Mouse (Mus musculus) thymus, postnatal 0 days (tissue): ENCODE data around the gene Il16. TPM values are rescaled to one million over a fixed set of nuclear protein-coding genes. Genes with fewer than 3 reads are reported as not detected.
"Not testable (repeated sequence)": the region's sequence is repeated elsewhere in the genome, so short reads cannot be mapped to it uniquely, and the experiment has no call there.

ENCODE experiments used
- DNase-seq: peaks from one replicate; pipeline ENCODE4 v3.0.0-alpha.2; 2015; ENCODE audit warnings: low spot score
- polyA plus RNA-seq: library from polyadenylated mRNA; unstranded; fragments of >200 nt; fragmentation: Nextera tagmentation; extraction: Ambion mirVana; gene quantifications from 2 replicates; pipeline ENCODE4 v1.2.1, GENCODE M21; 2015

Il16 gene
- polyA plus RNA-seq, 1 experiment from 2014 or later: 157 TPM

DNA sequence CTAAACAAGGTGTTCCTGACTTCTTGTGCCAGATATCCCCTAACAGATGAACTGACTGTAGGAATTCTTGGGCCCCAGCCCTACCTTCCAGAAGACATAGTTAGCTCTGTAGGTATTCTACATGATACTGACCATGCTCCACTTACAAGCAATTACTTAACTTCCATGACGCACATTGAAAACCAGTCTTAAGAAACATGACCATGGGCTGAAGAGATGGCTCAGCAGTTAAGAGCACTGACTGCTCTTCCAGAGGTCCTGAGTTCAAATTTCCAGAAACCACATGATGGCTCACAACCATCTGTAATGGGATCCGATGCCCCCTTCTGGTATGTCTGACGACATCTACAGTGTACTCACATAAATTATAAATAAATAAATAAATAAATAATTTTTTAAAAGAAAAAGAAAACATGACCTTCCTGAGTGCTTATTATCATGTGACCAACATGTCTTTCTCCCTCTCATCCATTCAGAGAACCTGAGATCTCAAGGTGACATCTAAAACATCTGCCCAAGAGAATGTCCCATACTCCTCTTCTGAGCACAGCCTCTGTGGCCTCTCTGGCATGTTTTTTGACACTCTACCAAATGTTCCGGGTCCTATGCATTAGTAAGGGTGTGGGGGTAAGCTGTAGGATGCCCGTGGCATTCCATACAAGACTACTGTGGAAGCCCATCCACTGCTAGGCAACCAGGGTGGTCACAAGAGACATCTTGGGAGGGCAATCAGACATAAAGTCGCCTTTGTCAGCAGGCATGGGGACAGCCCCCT, 9.0 kb downstream of the Il16 start:
- DNase-seq: no peak

DNA sequence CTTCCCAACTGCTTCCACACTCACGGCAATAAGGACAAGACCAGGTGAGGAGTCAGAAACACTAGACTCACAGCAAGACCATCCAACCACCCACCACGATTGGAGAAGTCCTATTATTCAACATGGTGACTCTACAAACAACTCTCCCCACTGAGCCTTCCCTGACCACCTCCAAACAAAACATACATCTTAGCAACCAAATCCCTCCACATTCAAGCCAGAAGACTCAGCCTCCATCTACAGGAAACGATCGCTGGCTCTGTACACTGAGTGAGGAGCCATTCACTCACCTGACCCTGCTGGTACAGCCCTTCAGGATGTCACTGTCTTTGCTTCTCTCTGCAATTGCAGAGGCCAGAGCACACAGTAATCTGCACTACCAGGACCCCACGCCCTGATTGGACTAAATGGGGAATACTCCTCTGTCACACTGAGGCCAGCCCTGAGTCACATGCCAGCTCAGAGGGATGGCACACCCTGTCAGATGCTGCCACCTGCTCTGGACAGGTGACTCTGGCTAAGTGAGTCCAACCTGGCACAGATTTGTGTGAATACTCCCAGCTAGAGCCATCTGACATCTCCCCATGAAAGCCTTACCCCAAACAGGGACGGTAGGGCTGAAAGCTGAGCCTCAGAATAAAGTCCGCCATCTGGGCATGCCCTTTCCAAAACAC, 10.3 kb downstream of the Il16 start:
- no peak for DNase-seq

DNA sequence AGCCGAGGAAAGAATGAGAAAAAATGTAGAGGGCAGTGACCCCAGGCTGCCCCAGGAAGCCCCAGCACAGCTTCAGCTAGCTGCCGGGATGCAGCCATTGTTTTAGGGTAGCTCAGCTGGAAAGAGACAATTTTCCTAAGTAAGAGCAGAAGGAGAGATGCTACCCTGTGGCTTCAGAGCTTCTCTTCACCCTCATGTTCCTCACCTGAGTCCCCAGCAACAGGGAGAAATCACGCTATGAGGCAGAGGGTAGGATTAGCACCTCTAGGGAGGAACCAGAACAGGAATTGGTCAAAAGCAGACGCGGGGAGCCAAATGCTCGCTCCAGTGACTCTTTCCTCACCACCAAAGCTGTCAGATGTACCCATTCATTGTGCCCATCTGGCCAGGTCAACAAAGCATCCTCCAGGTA, 10.8 kb downstream of the Il16 start:
- DNase-seq: no peak

DNA sequence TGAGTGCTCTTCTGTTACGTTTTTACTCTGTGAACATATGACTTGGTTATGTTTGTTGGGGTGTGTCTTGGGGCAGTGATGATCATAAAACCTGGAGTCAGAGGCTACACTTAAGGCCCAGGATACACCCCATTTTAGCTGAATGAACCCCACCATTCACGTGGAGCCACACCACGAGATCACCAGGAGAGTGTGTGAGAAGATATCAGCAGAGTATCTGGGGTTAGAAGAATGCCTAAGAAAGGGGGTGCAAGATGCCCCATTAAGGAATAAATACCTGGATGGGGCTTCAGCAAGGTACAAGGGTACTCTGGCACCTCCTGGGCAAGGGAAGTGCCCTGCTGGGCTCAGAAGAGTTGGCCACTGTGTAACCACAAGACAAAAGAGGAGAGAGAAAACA, 11.3 kb downstream of the Il16 start:
- no peak for DNase-seq

DNA sequence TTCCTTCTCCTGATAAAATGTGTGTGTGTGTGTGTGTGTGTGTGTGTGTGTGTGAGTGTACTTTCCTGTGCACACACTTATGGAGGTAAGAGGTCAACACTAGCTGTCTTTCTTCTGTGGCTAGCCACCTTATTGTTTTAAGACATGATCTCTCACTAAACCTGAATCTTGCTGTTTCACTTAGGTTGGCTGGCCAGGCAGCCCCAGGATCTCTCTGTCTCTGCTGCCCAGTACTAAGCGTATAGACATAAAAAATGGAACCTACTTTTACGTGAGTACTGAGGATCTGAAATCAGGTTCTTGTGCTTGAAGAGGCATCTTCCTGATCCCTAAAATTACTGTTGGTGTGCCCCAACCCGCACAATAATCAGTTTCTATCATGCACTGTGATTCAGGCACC, 12.7 kb downstream of the Il16 start:
- DNase-seq: no peak

DNA sequence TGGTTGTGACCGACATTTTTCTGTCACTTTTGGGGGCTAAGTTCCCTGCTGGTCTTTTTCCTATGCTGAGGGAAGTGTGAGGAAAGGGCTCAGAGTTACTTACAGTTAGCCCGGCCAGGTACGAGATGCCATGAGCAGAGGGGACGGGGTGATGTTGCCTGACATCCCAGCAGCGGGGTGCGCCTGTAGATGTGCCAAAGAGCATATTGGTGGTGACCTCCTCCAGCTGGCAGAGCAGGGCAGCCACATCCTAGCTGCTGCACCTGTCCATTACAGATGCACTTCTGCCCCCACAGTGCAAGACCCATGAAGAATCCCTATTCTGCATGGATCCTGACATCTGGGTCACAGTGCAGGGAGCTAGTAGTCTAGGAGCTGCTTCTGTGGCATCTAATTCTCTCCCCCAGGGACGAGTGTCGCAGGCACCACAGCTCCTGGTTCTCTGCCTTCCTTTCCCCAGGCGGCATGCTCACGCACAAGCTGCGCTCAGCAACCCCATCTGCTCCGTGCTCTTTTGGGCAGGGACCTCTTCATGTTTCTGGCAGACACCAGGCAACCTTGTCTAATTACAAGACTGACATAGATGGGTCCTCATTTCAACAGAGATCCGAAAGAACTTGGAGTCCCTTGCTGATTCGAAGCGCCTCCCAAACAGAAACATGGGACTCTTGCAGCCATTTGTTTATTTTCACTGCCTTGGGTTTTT, 13.4 kb downstream of the Il16 start:
- no peak for DNase-seq

DNA sequence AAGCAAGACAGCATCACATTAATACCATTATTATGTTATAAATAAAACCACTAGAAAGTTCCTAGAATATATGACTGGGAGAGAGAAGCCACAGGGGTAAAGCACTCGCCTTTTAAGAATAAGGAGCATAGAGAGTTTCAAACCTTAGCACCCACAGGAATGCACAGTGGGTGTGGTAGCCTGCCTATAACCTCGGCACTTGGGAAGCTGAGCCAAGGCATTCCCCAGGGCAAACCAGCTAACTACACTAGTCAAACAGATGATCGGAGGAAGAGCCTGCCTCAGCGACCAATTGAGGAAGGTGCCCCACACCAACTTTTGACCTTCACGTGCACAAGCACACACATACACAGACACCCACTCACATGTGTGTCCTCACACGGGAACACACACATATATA, 14.2 kb downstream of the Il16 start:
- DNase-seq: no peak

DNA sequence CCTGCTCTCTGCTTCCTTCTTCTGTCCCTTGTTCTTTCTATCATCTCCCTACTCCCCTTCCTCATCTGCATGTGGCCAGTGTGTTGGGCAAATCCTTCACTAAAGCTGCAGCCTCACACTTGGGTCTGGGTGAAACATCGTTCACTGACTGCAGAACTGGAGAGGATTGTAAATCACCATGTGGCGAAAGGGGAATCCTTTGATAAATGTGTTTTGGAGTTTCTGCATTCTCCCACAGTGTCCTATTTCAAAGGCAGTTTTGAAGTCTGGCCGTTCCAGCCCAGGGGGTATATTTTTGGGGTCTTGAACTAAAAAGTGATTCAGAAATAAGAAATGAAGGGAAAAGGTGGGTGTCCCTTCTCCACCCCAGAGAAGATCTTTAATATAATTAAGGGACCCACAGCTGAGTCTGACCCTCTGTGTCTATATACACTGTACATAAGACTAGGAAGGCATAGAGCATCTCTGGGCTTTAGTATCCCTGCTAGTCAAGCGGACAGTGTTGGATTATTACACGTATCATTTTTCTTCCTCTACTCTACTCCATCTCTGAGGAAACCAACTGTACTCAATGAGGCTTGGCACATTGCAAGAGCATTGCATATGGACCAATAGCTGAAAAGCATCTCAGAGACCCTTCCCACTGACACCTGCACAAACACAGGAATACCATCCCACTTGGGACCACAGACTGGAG, 18.4 kb downstream of the Il16 start:
- DNase-seq: no peak

DNA sequence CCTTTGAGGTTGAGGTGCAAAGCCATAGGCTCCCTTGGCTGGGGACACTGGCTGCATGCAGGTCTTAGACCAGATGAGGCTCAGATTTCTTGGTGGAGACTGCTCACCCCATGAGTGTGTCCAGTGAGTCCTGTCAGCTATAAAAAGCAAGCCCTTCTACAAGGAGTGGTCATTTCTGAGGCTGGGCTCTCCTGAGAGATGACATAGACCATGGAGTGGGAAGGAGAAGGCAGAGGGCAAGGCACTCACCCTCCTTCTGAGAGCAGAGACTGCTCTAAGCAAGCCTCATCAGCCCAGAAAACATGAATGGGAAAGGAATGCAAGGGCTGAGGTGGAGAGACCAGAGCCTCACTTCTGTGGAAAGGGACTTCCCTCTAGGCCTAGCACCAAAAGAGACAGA, 19.7 kb downstream of the Il16 start:
- no peak for DNase-seq

DNA sequence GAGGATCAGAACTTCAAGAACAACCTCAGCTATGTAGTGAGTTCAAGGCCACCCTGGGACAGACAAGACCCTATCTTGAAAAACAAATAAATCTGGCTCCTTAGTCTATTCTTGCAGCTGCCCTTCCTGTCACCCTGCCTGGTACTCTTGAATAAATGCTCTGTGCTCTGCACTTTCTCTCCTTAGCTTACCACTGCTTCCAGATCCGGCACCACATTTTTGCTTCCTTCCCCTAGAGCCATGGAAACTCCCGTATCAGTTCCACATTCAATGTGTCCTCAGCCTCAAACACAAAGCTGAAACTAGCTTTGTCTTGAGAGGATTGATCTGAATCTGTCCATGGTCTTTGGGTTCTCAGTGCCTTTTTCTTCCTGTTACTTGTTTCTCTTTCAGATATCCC, 21.0 kb downstream of the Il16 start:
- no peak for DNase-seq

DNA sequence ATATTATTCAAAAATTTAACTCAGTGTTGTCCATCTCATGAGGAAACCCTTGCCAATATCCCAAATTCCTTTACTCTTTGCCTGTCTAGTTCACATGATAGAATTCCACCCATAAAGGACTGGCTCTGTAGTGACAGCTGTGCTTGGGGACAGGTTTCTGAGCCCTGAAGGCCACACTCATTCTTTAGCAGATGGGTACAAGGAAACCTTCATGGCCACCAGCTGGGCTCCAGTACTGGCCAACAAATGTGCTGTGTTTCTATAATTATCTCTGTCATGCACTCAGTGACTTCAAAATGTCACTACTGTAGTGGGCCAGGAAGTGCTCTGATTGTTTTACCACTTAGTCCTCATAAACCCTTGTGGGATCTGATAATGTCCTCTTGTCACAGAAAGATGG, 21.6 kb downstream of the Il16 start:
- no peak for DNase-seq

DNA sequence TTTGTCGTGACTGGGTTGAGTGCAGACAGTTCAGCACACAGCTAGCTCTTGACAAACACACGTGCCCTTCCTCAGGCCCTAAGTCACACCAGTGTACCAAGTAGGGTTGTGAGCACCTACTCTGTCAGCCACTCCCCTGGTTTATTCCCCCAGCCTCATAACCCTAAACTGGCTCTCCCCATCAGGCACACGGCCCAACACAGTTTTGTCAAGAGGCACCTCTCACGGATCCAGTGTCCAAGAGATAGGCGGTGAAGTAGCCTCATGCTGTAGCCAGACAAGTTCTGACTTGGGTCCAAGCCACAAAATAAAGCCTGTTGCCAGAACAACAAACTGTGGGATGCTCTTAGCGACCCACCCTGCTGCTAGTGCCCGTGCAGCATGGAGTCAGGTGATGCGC, 22.3 kb downstream of the Il16 start:
- DNase-seq: no peak

DNA sequence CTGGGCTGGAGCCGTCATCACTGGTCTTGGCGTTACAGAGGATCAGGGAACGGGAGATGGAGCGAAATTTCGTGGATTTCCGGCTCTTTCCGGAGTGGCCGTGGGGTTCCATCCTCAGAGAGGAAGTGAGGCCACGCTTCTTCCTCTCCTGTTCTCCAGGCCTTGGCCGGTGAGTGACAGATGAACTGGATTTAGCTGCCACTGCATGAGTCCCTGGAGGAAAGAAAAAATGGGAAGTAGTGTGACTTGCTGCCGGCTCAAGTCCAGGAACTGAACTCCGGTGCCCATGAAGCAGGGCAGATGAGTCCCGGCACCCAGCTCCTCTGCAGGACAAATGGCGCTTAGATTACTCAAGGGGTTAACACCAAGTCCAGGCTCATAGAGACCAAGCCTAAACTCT, 23.0 kb downstream of the Il16 start:
- no peak for DNase-seq

DNA sequence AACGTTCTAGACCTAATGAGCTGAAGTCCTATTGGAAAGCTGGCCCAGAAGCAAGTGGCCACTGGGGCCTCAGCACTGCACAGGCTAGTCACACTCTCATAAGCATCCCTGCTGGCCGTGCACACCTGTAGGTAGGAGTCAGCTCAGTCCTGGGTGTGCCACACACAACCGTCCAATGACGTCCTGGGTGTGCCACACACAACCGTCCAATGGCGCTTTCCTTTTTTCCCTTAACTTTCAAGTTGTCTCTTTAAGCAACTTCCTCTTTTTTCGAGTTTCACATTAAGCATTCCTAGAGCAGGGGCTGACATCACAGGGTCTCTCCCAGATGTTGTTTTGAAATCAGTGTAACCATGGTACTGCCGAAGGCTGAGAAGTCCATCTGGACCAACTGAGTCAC, 25.3 kb downstream of the Il16 start:
- no peak for DNase-seq

DNA sequence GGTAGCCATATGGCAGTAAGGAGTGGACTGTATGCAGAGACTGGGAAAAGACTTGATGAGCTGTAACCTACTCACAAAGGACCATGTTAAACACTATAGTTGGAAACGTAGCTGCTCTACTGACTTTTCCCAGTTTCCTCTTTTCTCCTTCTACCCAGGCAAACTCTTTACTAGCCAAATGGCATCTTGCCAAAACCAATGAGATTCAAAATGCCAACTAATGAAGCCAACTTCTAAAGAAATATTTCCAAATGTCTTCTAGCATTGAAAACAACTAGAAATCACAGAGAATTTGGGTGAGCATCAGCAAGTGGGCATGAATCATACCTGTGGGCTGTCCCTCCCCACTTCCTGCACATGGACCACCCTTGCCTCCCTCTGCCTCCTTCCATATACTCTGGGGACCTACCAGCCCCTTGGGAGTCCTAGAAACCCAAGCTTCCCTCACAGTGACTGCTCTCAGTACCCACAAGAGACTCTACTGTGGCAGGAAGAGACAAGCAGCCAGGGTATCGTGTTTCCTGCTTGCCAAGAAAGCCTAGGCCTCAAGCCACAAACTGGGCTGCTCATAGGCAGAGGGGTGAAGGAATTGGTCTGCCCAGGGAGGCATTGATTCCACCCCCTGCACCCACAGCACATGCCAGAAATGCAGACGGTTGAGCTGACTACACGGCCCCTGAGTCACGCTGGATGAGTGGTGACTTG, 28.4 kb downstream of the Il16 start:
- no peak for DNase-seq

DNA sequence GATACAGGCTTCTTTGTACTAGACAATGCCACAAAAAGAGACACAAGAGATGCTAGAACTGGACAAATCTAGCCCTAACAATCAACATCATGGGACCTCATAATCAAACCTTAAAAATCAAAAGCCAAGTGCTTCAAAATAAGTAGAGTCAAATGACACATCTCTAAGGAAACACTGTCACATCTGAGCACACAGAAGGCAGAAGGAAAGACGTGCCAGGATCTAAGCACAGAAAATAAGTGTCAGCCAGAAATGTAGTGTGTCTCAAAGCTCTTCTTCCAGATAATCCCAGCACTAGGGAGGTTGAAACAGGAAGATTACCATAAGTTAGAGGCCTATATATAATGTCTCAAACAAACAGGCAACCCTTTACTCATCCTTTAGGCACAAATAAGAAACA, 31.9 kb downstream of the Il16 start:
- DNase-seq: no peak

DNA sequence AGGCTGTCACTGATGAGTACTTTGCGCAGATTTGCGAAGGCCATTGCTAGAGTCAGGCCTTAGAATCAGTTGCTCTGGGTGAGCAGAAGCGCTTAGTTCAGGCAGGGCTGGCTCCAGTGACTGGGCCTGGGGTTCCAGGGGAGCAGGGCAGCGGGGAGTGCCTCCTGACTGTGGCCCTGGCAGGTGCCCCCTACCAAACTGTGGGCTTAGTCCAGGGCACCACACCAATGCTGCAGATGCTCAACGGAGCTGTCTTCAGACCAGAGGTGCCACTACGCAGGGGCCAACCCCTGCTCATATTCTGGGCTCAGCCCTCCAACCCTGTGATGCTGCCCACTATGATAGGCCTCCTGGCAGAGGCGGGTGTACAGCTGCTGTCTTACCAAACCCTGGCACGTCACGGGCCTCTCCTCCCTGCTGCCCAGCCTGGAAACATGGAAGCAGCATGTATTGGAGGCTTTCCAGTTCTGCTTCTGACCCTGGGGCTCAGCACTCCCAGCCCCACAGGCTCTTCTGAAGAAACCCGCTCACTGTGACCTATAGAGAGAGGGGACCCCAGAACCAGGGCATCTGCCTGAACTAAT, 33.8 kb downstream of the Il16 start:
- DNase-seq: not testable (repeated sequence)

DNA sequence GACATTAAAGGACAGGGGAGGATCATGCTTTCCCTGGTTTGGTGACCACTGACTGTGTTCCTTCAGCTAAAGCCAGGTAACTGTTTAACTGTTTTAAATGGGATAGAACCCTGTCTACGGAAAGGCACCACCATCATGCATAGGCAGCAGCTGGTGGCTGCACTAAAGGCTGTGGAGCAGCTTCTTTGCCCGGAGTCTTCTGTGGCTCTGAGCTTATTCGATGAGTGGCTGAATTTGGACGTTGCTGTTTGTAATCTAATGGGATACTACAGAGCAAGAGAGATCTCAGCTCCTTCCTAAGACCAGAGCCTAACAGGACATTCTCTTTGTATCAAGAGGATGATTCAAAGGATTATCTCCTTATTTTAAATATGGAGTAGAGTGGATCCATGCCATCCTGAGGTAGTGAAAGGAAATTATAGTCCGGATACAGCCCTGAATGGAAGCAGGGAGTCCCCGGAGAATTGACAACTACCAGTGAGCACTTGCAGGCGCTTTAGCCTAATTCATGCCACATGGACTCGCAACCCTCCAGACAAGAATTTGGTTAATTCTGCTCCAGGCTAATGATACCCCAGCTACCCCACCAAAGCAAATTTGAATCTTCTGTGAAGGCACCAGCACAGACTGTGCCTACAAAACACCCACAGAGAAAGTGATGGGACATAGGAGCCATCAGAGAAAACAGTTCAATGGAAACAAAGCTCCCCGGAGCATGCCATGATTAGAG, 42.3 kb downstream of the Il16 start:
- DNase-seq: no peak

DNA sequence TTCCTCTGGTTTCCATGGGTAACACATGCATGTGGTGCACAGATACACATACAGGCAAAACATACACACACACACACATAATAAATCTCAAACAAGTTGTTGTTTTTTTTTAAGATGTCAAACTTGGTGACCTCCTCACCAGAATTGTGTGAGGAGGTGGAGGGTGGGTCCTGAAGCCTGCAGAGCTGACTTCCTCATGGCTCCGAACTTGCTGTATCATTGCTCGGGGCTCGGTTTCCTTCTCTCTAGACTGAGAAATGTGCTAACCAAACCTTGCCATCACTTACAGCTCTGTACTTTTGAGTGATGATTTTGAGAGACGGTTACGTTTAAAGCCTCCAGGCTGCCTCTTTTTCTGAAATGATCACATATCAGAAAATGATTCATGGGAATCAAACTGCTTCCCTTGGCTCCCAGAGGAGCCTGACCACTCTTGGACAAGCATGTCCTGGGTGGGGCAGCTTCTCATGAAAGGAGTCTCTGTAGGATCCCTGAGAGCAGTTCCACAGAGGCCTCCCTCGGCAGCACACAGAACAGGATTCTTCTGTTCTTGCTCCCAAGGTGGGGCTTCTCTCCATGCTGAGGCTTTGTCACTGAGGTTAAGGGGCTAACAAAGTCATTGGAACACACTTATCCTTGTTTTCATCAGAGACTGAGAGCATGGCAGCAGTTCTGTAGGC, 46.3 kb downstream of the Il16 start:
- no peak for DNase-seq
